Mouse (Mus musculus): ENCODE results near the gene Snx30.

- TF ChIP-seq EP300 (optimal IDR thresholded peaks at IDR 0.05) (no peak), CTCF (IDR thresholded peaks at IDR 0.05; ENCODE audit: low read depth) (no peak)
These were observed 81.4 kb downstream of the Snx30 start for GRCm38 (mm10) chr4:59887011-59887410.
